Mouse (Mus musculus): Measurements from ENCODE around the gene Prkd1. TPM values are rescaled to one million over a fixed set of nuclear protein-coding genes. Genes with fewer than 3 reads are reported as not detected.

Gene Prkd1
- total and polyA plus RNA-seq, 3 experiments = 2.6 to 6.6 (median 5.4) TPM

DNA sequence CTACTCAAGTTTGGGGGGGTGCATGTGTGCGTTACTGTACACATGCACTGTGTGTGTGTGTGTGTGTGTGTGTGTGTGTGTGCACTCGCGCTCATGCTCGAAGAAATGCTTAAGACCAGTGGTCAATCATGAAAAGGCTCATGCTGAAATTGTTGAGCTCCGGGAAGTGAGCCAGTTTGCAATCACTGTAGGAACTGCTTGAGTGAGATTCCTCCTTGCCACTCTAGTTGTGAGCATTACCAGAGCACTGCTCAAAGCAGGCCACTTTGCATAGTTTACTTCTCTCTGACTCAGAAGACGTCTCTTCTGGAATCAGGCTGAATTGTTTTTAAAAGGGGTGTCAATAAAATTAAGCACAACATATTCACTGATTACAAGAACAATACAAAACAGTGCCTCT lies 54.4 kb downstream of the Prkd1 start:
- H3K4me3 ChIP-seq = no peak overlapping the region
- H3K27me3 ChIP-seq (ENCODE audit: control insufficient read depth, insufficient read depth, low read length) = no peaks in the 10 kb centered on the region
- intact Hi-C loops (cut with DNase I) = no loop called here
- H3K79me2 ChIP-seq (replicated peaks; ENCODE audit: control insufficient read depth, insufficient read depth, low read length) = no peaks in the 10 kb centered on the region
- H3K36me3 ChIP-seq (ENCODE audit: control insufficient read depth, insufficient read depth, low read length) = no peaks in the 10 kb centered on the region
- 47% methylated on average over 6 of the region's 6 CpGs for WGBS
- no peak for TF ChIP-seq EP300 (IDR thresholded peaks at IDR 0.05; ENCODE audit: insufficient read depth, low read depth, low read length)
- TF ChIP-seq POLR2A (IDR thresholded peaks at IDR 0.05; ENCODE audit: insufficient read depth, low read depth, low read length) = no peak
- TF ChIP-seq CTCF (IDR thresholded peaks at IDR 0.05) = no peak
- H3K9ac ChIP-seq (ENCODE audit: low read depth, low read length) = no peak overlapping the region
- no peaks in the 10 kb centered on the region for H3K4me1 ChIP-seq (ENCODE audit: control insufficient read depth, insufficient read depth, low read length)
- no peak overlapping the region for H3K27ac ChIP-seq
- DNase-seq = no peak

- Histone ChIP-seq H3K27ac (no peak overlapping the region), H3K4me3 (no peak overlapping the region), H3K79me2 (replicated peaks; ENCODE audit: control insufficient read depth, insufficient read depth, low read length) (no peaks in the 10 kb centered on the region), H3K4me1 (ENCODE audit: control insufficient read depth, insufficient read depth, low read length) (no peaks in the 10 kb centered on the region), H3K27me3 (ENCODE audit: control insufficient read depth, insufficient read depth, low read length) (no peaks in the 10 kb centered on the region), H3K36me3 (ENCODE audit: control insufficient read depth, insufficient read depth, low read length) (no peaks in the 10 kb centered on the region), H3K9ac (ENCODE audit: low read depth, low read length) (no peak overlapping the region)
- 69% methylated on average over 2 of the region's 2 CpGs for WGBS
- TF ChIP-seq EP300 (IDR thresholded peaks at IDR 0.05; ENCODE audit: insufficient read depth, low read depth, low read length) = no peak
- no peak for TF ChIP-seq POLR2A (IDR thresholded peaks at IDR 0.05; ENCODE audit: insufficient read depth, low read depth, low read length)
- TF ChIP-seq CTCF (IDR thresholded peaks at IDR 0.05) = no peak
- intact Hi-C loops (cut with DNase I) = no loop called here
- no peak for DNase-seq
Measured at GRCm38 (mm10) chr12:50593481-50593880, 55.4 kb downstream of the Prkd1 start.

DNA sequence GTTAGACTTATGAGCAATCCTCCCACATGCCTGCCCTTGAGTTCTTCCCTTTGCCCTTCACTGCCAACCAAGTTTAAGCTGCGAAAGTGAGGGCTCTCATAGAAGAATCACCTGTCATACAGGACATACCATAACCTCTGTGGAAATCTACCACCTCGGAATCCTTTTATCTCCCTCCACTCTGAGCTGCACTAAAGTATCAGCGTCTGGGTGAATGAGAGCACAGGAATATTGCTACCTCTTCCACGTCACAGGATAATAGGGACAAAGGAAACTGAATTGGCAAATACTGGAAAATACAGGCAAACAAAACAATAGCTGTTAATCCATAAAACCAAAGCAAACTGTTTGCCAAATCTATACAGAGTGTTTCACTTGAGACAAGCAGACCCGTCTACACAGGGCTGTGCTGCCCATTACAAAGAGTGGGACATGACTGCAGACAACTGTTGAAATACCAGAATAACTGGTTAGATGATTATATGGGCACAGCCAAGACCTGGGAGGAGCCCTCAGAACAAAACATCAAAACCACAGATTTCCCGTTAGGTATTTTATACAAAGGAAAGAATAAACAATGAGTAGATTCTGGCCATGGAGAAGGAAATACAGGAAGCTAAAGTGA lies 60.6 kb downstream of the Prkd1 start:
- 63% methylated on average over 6 of the region's 6 CpGs for WGBS
- H3K9ac ChIP-seq (ENCODE audit: low read depth, low read length) = no peak overlapping the region
- no peaks in the 10 kb centered on the region for H3K27me3 ChIP-seq (ENCODE audit: control insufficient read depth, insufficient read depth, low read length)
- no peaks in the 10 kb centered on the region for H3K79me2 ChIP-seq (replicated peaks; ENCODE audit: control insufficient read depth, insufficient read depth, low read length)
- H3K36me3 ChIP-seq (ENCODE audit: control insufficient read depth, insufficient read depth, low read length) = no peaks in the 10 kb centered on the region
- no peak overlapping the region for H3K4me3 ChIP-seq
- intact Hi-C loops (cut with DNase I) = no loop called here
- no peaks in the 10 kb centered on the region for H3K4me1 ChIP-seq (ENCODE audit: control insufficient read depth, insufficient read depth, low read length)
- DNase-seq = no peak
- H3K27ac ChIP-seq = no peak overlapping the region
- no peak for TF ChIP-seq POLR2A (IDR thresholded peaks at IDR 0.05; ENCODE audit: insufficient read depth, low read depth, low read length)
- TF ChIP-seq CTCF (IDR thresholded peaks at IDR 0.05) = no peak
- no peak for TF ChIP-seq EP300 (IDR thresholded peaks at IDR 0.05; ENCODE audit: insufficient read depth, low read depth, low read length)

DNA sequence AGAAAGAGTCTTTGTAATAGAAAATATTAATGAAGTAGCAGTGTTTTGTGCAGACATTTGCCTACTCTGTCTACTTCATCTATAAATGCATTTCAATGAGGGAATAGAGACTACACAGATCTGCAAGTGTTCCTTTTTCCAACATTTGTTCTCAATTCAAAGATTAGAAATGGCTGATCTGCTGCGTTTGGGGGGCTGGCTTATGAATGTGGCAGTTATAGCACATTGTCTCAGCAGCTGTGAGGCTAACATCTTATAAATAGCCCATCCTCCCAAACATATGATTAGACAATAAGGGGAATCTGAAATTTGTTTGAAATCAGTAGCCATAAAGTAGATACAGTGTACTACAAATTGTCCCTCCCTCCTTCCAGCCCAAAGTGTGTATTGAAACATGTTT lies 83.7 kb downstream of the Prkd1 start:
- TF ChIP-seq CTCF (IDR thresholded peaks at IDR 0.05) (no peak), POLR2A (IDR thresholded peaks at IDR 0.05; ENCODE audit: insufficient read depth, low read depth, low read length) (no peak), EP300 (IDR thresholded peaks at IDR 0.05; ENCODE audit: insufficient read depth, low read depth, low read length) (no peak)
- H3K4me3 ChIP-seq = no peak overlapping the region
- H3K27me3 ChIP-seq (ENCODE audit: control insufficient read depth, insufficient read depth, low read length) = no peaks in the 10 kb centered on the region
- no peaks in the 10 kb centered on the region for H3K36me3 ChIP-seq (ENCODE audit: control insufficient read depth, insufficient read depth, low read length)
- H3K27ac ChIP-seq = no peak overlapping the region
- no peaks in the 10 kb centered on the region for H3K4me1 ChIP-seq (ENCODE audit: control insufficient read depth, insufficient read depth, low read length)
- DNase-seq = no peak
- no peaks in the 10 kb centered on the region for H3K79me2 ChIP-seq (replicated peaks; ENCODE audit: control insufficient read depth, insufficient read depth, low read length)
- 56% methylated on average over 1 of the region's 1 CpGs for WGBS
- intact Hi-C loops (cut with DNase I) = no loop called here
- H3K9ac ChIP-seq (ENCODE audit: low read depth, low read length) = no peak overlapping the region

GRCm38 (mm10) chr12:50560536-50560935 lies 88.4 kb downstream of the Prkd1 start:
- Histone ChIP-seq H3K36me3 (ENCODE audit: control insufficient read depth, insufficient read depth, low read length) (peaks cover 2% of the 10 kb centered on the region), H3K27me3 (ENCODE audit: control insufficient read depth, insufficient read depth, low read length) (no peaks in the 10 kb centered on the region), H3K4me1 (ENCODE audit: control insufficient read depth, insufficient read depth, low read length) (no peaks in the 10 kb centered on the region; the same call in none of the 2 replicates), H3K9ac (ENCODE audit: low read depth, low read length) (no peak overlapping the region), H3K79me2 (replicated peaks; ENCODE audit: control insufficient read depth, insufficient read depth, low read length) (no peaks in the 10 kb centered on the region), H3K27ac (no peak overlapping the region), H3K4me3 (no peak overlapping the region)
- intact Hi-C loops (cut with DNase I) = no loop called here
- DNase-seq = no peak
- 63% methylated on average over 1 of the region's 1 CpGs for WGBS
- TF ChIP-seq POLR2A (IDR thresholded peaks at IDR 0.05; ENCODE audit: insufficient read depth, low read depth, low read length) (no peak), EP300 (IDR thresholded peaks at IDR 0.05; ENCODE audit: insufficient read depth, low read depth, low read length) (no peak), CTCF (IDR thresholded peaks at IDR 0.05) (no peak)

DNA sequence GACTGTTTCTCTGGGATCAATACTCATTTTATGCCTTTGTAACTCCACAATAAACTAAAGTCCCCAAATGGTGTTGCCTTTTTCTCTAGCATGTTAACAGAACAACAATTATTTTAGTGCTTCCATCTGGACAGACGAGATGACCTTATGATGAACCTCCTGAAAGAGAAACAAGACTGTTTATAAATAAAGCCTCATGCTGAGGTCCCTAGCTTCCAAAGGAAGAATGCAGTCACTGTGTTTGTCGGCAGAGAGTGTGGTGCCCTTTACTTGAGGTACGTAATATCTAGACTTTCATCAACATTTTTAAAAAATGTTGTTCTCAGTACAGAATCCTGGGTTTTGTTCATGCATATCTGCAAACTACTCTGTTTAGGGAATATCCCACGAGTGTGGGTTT lies 90.7 kb downstream of the Prkd1 start:
- no peaks in the 10 kb centered on the region; the same call in none of the 2 replicates for H3K4me1 ChIP-seq (ENCODE audit: control insufficient read depth, insufficient read depth, low read length)
- H3K27ac ChIP-seq = no peak overlapping the region
- H3K9ac ChIP-seq (ENCODE audit: low read depth, low read length) = no peak overlapping the region
- TF ChIP-seq CTCF (IDR thresholded peaks at IDR 0.05) = peak; percentile 54
- TF ChIP-seq EP300 (IDR thresholded peaks at IDR 0.05; ENCODE audit: insufficient read depth, low read depth, low read length) = no peak
- intact Hi-C loops (cut with DNase I) = no loop called here
- DNase-seq = no peak
- peaks cover 2% of the 10 kb centered on the region for H3K36me3 ChIP-seq (ENCODE audit: control insufficient read depth, insufficient read depth, low read length)
- no peak overlapping the region for H3K4me3 ChIP-seq
- no peaks in the 10 kb centered on the region for H3K27me3 ChIP-seq (ENCODE audit: control insufficient read depth, insufficient read depth, low read length)
- whole genome bisulfite sequencing = 20% methylated on average over 4 of the region's 4 CpGs
- no peaks in the 10 kb centered on the region for H3K79me2 ChIP-seq (replicated peaks; ENCODE audit: control insufficient read depth, insufficient read depth, low read length)

Data from heart, adult 2 months (tissue).